Mouse (Mus musculus) stomach, postnatal 0 days (tissue): ENCODE measurements around the gene Sppl3.

Experiments used
- CTCF ChIP-seq: IDR thresholded peaks from 2 replicates; pipeline ENCODE4 v1.5.1; 2016; ENCODE audit warnings: antibody characterized with exemption, low read depth, mild to moderate bottlenecking, moderate library complexity
- EP300 ChIP-seq: optimal IDR thresholded peaks from 2 replicates; pipeline ENCODE3; 2016; ENCODE audit warnings: antibody characterized with exemption

GRCm38 (mm10) chr5:115057153-115057552 is 46.2 kb downstream of the Sppl3 start:
- no peak for TF ChIP-seq EP300
- TF ChIP-seq CTCF = no peak
